Comparison of ENCODE assay signal across 8 mouse cellular contexts in the genomic region with DNA sequence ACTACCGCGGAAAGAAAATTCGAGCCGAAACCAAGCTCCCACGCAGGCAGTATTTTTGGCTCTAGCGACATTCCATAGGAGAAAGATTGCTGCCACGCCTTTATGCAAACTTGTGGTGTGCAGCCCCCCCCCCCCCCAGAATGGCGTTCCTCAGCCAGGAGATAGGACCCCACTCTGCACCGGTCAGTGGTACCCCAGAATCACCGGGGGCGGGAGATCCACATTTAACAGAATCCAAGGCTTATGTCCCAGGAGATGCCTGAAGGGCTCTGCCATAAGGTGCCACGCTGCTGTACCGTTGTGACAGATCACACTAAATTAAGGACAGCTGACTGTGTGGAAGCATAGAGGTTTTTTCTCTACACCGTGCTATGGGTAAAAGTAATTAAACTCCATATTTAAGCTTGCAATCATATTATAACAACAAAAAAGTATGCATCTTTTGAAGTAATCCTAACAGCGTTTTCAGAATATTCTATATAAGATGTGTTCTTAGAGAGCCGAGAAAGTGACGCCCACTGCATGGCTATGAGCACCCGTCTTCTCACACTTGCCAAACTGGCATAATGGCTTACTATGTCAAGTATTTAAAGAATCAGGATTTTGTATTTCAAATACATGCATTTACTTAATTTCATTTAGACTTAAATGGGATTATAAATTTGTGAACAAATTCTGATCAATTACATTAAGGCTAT.
DNase-seq lines count a peak whose midpoint lies in the region; ATAC-seq lines count a peak whose summit lies in the region.

No protein-coding gene starts in this region.

- peaks cover 36% of the 10 kb centered on the region for H3K4me1 ChIP-seq in lung, embryonic 15.5 days
- H3K4me1 ChIP-seq in embryonic facial prominence, embryonic 13.5 days: peaks cover 27% of the 10 kb centered on the region
- H3K4me1 ChIP-seq in intestine, embryonic 14.5 days (replicated peaks; ENCODE audit: control insufficient read depth, insufficient read depth, low read length): peaks cover 25% of the 10 kb centered on the region
- peaks cover 31% of the 10 kb centered on the region for H3K4me1 ChIP-seq in neural tube, embryonic 12.5 days

- peak overlapping the region; percentile 49 for H3K4me3 ChIP-seq in lung, embryonic 15.5 days
- peak overlapping the region; percentile 55 for H3K4me3 ChIP-seq in embryonic facial prominence, embryonic 13.5 days
- H3K4me3 ChIP-seq in intestine, embryonic 14.5 days (ENCODE audit: low read depth, low read length): peak overlapping the region; percentile 58
- peak overlapping the region; percentile 38 for H3K4me3 ChIP-seq in neural tube, embryonic 12.5 days

- WGBS in lung, embryonic 15.5 days: 7% methylated on average over 18 of the region's 18 CpGs
- 3% methylated on average over 18 of the region's 18 CpGs for WGBS in embryonic facial prominence, embryonic 13.5 days
- 9% methylated on average over 18 of the region's 18 CpGs for WGBS in intestine, embryonic 14.5 days
- 5% methylated on average over 18 of the region's 18 CpGs for WGBS in neural tube, embryonic 12.5 days

- ATAC-seq in lung, embryonic 15.5 days (ENCODE audit: borderline replicate concordance, extremely low read depth, low FRiP score, low TSS enrichment): peak; percentile 25; the same call in 1 of the 2 replicates
- 0 out of 2 replicates have a peak, but pooled peaks have one; percentile 37 for ATAC-seq in embryonic facial prominence, embryonic 13.5 days (ENCODE audit: insufficient number of reproducible peaks, insufficient read depth, low FRiP score, low TSS enrichment, low read depth)
- ATAC-seq in intestine, embryonic 14.5 days (replicated peaks; ENCODE audit: low FRiP score, low TSS enrichment, low read depth): 0 out of 2 replicates have a peak, but pooled peaks have one; percentile 55
- ATAC-seq in neural tube, embryonic 12.5 days (ENCODE audit: low FRiP score, low read depth): peak; percentile 63

- peak overlapping the region; percentile 71 for H3K4me2 ChIP-seq in lung, embryonic 15.5 days
- peak overlapping the region; percentile 81 for H3K4me2 ChIP-seq in embryonic facial prominence, embryonic 13.5 days
- H3K4me2 ChIP-seq in intestine, embryonic 14.5 days (ENCODE audit: low read length): peak overlapping the region; percentile 73
- peak overlapping the region; percentile 77 for H3K4me2 ChIP-seq in neural tube, embryonic 12.5 days (replicated peaks)

- no peak for DNase-seq in lung, postnatal 10 days
- DNase-seq in intestine, embryonic 14.5 days (ENCODE audit: low spot score): no peak
- no peak for DNase-seq in adrenal gland, adult 18-20 months (ENCODE audit: low spot score in 2 of 2)
- DNase-seq in embryo, embryonic 9.5 days (ENCODE audit: extremely low spot score): no peak
- no peak for DNase-seq in T-cell, adult 2 months (ENCODE audit: low spot score)

- no peaks in the 10 kb centered on the region for H3K9me3 ChIP-seq in lung, embryonic 15.5 days
- H3K9me3 ChIP-seq in embryonic facial prominence, embryonic 13.5 days: no peaks in the 10 kb centered on the region
- H3K9me3 ChIP-seq in intestine, embryonic 14.5 days (ENCODE audit: control insufficient read depth, low read length): no peaks in the 10 kb centered on the region
- H3K9me3 ChIP-seq in neural tube, embryonic 12.5 days: no peaks in the 10 kb centered on the region

- H3K9ac ChIP-seq in lung, embryonic 15.5 days: peak overlapping the region; percentile 46
- peak overlapping the region; percentile 77 for H3K9ac ChIP-seq in embryonic facial prominence, embryonic 13.5 days
- peak overlapping the region; percentile 54 for H3K9ac ChIP-seq in intestine, embryonic 14.5 days (ENCODE audit: low read length)
- H3K9ac ChIP-seq in neural tube, embryonic 12.5 days: peak overlapping the region; percentile 46

- H3K27ac ChIP-seq in lung, embryonic 15.5 days: peak overlapping the region; percentile 80
- peak overlapping the region; percentile 66 for H3K27ac ChIP-seq in embryonic facial prominence, embryonic 13.5 days
- H3K27ac ChIP-seq in intestine, embryonic 14.5 days (ENCODE audit: low read depth): peak overlapping the region; percentile 44; the same call in 1 of the 2 replicates
- H3K27ac ChIP-seq in neural tube, embryonic 12.5 days: peak overlapping the region; percentile 86

- no peaks in the 10 kb centered on the region for H3K36me3 ChIP-seq in lung, embryonic 15.5 days
- H3K36me3 ChIP-seq in embryonic facial prominence, embryonic 13.5 days: no peaks in the 10 kb centered on the region
- no peaks in the 10 kb centered on the region for H3K36me3 ChIP-seq in intestine, embryonic 14.5 days (ENCODE audit: control insufficient read depth, insufficient read depth, low read length)
- H3K36me3 ChIP-seq in neural tube, embryonic 12.5 days: no peaks in the 10 kb centered on the region

- H3K27me3 ChIP-seq in lung, embryonic 15.5 days: no peaks in the 10 kb centered on the region
- no peaks in the 10 kb centered on the region for H3K27me3 ChIP-seq in embryonic facial prominence, embryonic 13.5 days
- H3K27me3 ChIP-seq in intestine, embryonic 14.5 days (replicated peaks; ENCODE audit: control insufficient read depth, insufficient read depth, low read length): no peaks in the 10 kb centered on the region
- H3K27me3 ChIP-seq in neural tube, embryonic 12.5 days (replicated peaks): no peaks in the 10 kb centered on the region
